Mouse (Mus musculus) testis, adult 2 months (tissue): ENCODE measurements at regions not wholly inside any gene's neighbourhood (a gene's known extent, or its start where the extent isn't known, plus 50 kb on each side); places are given as distances from the start of the nearest gene placed in this dataset.

Experiments
- CTCF ChIP-seq: fragments of 200-500 bp; IDR thresholded peaks from 2 replicates; pipeline ENCODE4 v1.5.1; 2012; ENCODE audit warnings: low read depth, mild to moderate bottlenecking, inconsistent platforms, low read length, moderate library complexity; ENCODE audit not compliant: control insufficient read depth, insufficient read depth, insufficient replicate concordance
- POLR2A ChIP-seq: fragments of 200-500 bp; IDR thresholded peaks from 2 replicates; pipeline ENCODE4 v1.6.1; 2012; ENCODE audit warnings: low read depth, mild to moderate bottlenecking, inconsistent platforms, low read length, moderate library complexity; ENCODE audit not compliant: control insufficient read depth

DNA sequence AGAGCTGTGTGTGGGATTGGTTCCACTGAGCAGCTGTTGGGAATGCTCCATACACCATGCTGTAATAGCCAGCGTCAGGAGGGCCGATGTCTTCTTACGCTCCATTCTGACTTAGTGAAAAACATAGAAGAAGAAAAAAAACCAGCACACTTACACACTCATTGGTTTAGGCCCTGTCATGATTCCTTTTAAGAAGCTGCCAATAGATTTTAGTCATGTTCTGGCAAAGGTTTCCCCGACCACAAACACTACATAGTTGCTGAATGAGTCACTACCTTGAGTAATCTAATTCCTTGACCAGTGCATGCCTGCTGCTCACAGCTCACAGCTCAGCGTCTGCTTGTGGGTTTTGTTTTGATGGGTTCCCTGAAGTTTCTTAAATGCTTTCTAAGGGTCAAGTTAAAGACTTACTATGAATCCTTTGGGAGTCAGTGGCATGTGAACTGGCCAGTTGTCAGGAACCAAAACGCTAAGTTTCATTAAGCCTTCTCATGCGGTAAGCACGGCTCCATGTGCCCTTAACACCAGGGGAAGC is 58.8 kb upstream of the Bach2 start:
- no peak for TF ChIP-seq CTCF
- no peak for TF ChIP-seq POLR2A
